Mouse (Mus musculus) liver, embryonic 14.5 days (tissue): ENCODE data around the gene Cyth3. TPM values are rescaled to one million over a fixed set of nuclear protein-coding genes. Genes with fewer than 3 reads are reported as not detected.

Source experiments
- ATAC-seq: fragments of 200-750 bp; cut with Nextera tagmentation; 2 replicates; pipeline ENCODE4 v1.8.0; 2017; ENCODE audit warnings: moderate number of reproducible peaks, mild to moderate bottlenecking, moderate library complexity; ENCODE audit not compliant: insufficient read depth
- DNase-seq, 3 experiments: peaks; one replicate each; pipeline ENCODE4 v3.0.0-alpha.2; 2012 to 2013; ENCODE audit warnings: low read depth in 3 of 3, low spot score in 3 of 3
- H3K27ac ChIP-seq: fragments of 300-500 bp; sonication (generic); 2 replicates; pipeline ENCODE4 v1.5.1; 2014; ENCODE audit warnings: moderate library complexity, mild to moderate bottlenecking, control low read depth, inconsistent platforms
- H3K27me3 ChIP-seq: fragments of 300-500 bp; sonication (generic); 2 replicates; pipeline ENCODE4 v1.6.1; 2014; ENCODE audit warnings: mild to moderate bottlenecking, low read length, moderate library complexity; ENCODE audit not compliant: control insufficient read depth, insufficient read depth
- H3K36me3 ChIP-seq: fragments of 300-500 bp; sonication (generic); replicated peaks from 2 replicates; pipeline ENCODE4 v1.6.1; 2014; ENCODE audit warnings: low read depth; ENCODE audit not compliant: control insufficient read depth, insufficient read depth
- H3K4me1 ChIP-seq, 2 experiments: fragments of 200-500 bp in 1 of 2; fragments of 300-500 bp in 1 of 2; sonication (generic) in 1 of 2; replicated peaks; 2 replicates each; pipeline ENCODE4 v1.6.1; 2012 to 2014; ENCODE audit warnings: antibody characterized with exemption in 1 of 2, inconsistent platforms in 1 of 2, low read length in 1 of 2; ENCODE audit not compliant: control insufficient read depth in 2 of 2, insufficient read depth in 2 of 2
- H3K4me2 ChIP-seq: fragments of 300-500 bp; sonication (generic); 2 replicates; pipeline ENCODE4 v1.6.1; 2014; ENCODE audit warnings: low read depth, mild to moderate bottlenecking, control low read depth, moderate library complexity
- H3K4me3 ChIP-seq, 2 experiments: fragments of 200-500 bp in 1 of 2; fragments of 300-500 bp in 1 of 2; sonication (generic) in 1 of 2; 2 replicates each; pipeline ENCODE4 v1.5.1; 2012 to 2014; ENCODE audit warnings: low read depth in 2 of 2, low read length in 2 of 2, mild to moderate bottlenecking in 2 of 2, control low read depth in 1 of 2, inconsistent platforms in 1 of 2, moderate library complexity in 1 of 2; ENCODE audit not compliant: insufficient read depth in 1 of 2
- H3K9ac ChIP-seq: fragments of 300-500 bp; sonication (generic); replicated peaks from 2 replicates; pipeline ENCODE4 v1.6.1; 2014; ENCODE audit warnings: mild to moderate bottlenecking, control low read depth, moderate library complexity
- H3K9me3 ChIP-seq: fragments of 300-500 bp; sonication (generic); 2 replicates; pipeline ENCODE4 v1.6.1; 2016; ENCODE audit warnings: low read length, mixed read lengths; ENCODE audit not compliant: control insufficient read depth
- CTCF ChIP-seq: IDR thresholded peaks from 2 replicates; pipeline ENCODE4 v1.5.1; 2016; ENCODE audit warnings: antibody characterized with exemption, low read depth, control low read depth
- EP300 ChIP-seq: IDR thresholded peaks from 2 replicates; pipeline ENCODE4 v1.6.1; 2016; ENCODE audit warnings: antibody characterized with exemption, low read depth
- whole genome bisulfite sequencing: fragments of 180-500 bp; shearing (Covaris S2); extraction: QIAGEN DNeasy Blood & Tissue Kit; methylation state at CpG from one replicate; pipeline ENCODE4 v1.1.7; 2014; ENCODE audit not compliant: insufficient replicate concordance; 5-methylcytosine and 5-hydroxymethylcytosine counted together
- polyA plus RNA-seq, 2 experiments: library from polyadenylated mRNA; depleted of rRNA in 1 of 2; stranded (reverse) in 1 of 2; unstranded in 1 of 2; fragments of >200 nt; fragmentation: Nextera tagmentation in 1 of 2; extraction: Ambion mirVana in 1 of 2; gene quantifications; 2 replicates each; pipeline versions ENCODE4 v1.2.1 to v1.2.3; 2012 to 2014

Cyth3 gene
- polyA plus RNA-seq, 2 experiments = 24.1 to 28.1 TPM

GRCm38 (mm10) chr5:143625497-143625896 is 3.2 kb downstream of the Cyth3 start:
- Histone ChIP-seq H3K4me2 (peak overlapping the region; percentile 96), H3K36me3 (peaks cover 2% of the 10 kb centered on the region), H3K4me3 (peak overlapping the region; percentile 69 to 96), H3K9me3 (no peaks in the 10 kb centered on the region), H3K9ac (peak overlapping the region; percentile 93), H3K27ac (peak overlapping the region; percentile 98), H3K27me3 (no peaks in the 10 kb centered on the region), H3K4me1 (peaks cover 41 to 48% of the 10 kb centered on the region in 2 experiments)
- DNase-seq (peak; percentile 76 to 86 (median 86)), ATAC-seq (peak; percentile 80)
- WGBS = 9% methylated on average over 12 of the region's 12 CpGs
- TF ChIP-seq EP300 (peak; percentile 97), CTCF (no peak)

- H3K4me1 ChIP-seq = peaks cover 46 to 50% of the 10 kb centered on the region in 2 experiments
- TF ChIP-seq CTCF (no peak), EP300 (no peak)
- H3K27me3 ChIP-seq = no peaks in the 10 kb centered on the region
- H3K4me2 ChIP-seq = peak overlapping the region; percentile 96
- ATAC-seq (peak; percentile 3; the same call in 1 of the 2 replicates), DNase-seq (no peak)
- no peaks in the 10 kb centered on the region for H3K9me3 ChIP-seq
- H3K27ac ChIP-seq = peak overlapping the region; percentile 98
- 29% methylated on average over 11 of the region's 11 CpGs for WGBS
- H3K9ac ChIP-seq = peak overlapping the region; percentile 93
- H3K4me3 ChIP-seq = peak overlapping the region; percentile 69 to 96
- peaks cover 3% of the 10 kb centered on the region for H3K36me3 ChIP-seq
These were observed 3.8 kb downstream of the Cyth3 start for GRCm38 (mm10) chr5:143625940-143626588.

GRCm38 (mm10) chr5:143627507-143627906 is 5.3 kb downstream of the Cyth3 start:
- DNase-seq (no peak), ATAC-seq (no peak)
- Histone ChIP-seq H3K4me2 (peak overlapping the region; percentile 96; the same call in 1 of the 2 replicates), H3K9me3 (no peaks in the 10 kb centered on the region), H3K4me1 (peaks cover 55% of the 10 kb centered on the region in 2 experiments), H3K27ac (no peak overlapping the region), H3K4me3 (no peak overlapping the region), H3K36me3 (peaks cover 3% of the 10 kb centered on the region), H3K9ac (no peak overlapping the region), H3K27me3 (no peaks in the 10 kb centered on the region)
- TF ChIP-seq EP300 = no peak
- peak; percentile 78 for TF ChIP-seq CTCF
- WGBS = 87% methylated on average over 6 of the region's 6 CpGs

GRCm38 (mm10) chr5:143627926-143628325 is 5.7 kb downstream of the Cyth3 start:
- Histone ChIP-seq H3K36me3 (peaks cover 3% of the 10 kb centered on the region), H3K9me3 (no peaks in the 10 kb centered on the region), H3K27ac (no peak overlapping the region), H3K4me2 (no peak overlapping the region), H3K27me3 (no peaks in the 10 kb centered on the region), H3K4me3 (no peak overlapping the region), H3K9ac (no peak overlapping the region), H3K4me1 (peaks cover 59% of the 10 kb centered on the region in 2 experiments)
- no peak for DNase-seq
- 90% methylated on average over 1 of the region's 1 CpGs for WGBS
- TF ChIP-seq CTCF (no peak), EP300 (no peak)
- ATAC-seq = no peak

- ATAC-seq = no peak
- no peaks in the 10 kb centered on the region for H3K9me3 ChIP-seq
These were observed 7.4 kb downstream of the Cyth3 start for GRCm38 (mm10) chr5:143629686-143630085.

More at GRCm38 (mm10) chr5:143629686-143630085, 7.4 kb downstream of the Cyth3 start:
- no peak for DNase-seq
- Histone ChIP-seq H3K4me3 (no peak overlapping the region), H3K27me3 (no peaks in the 10 kb centered on the region), H3K4me2 (no peak overlapping the region), H3K4me1 (peaks cover 65% of the 10 kb centered on the region in 2 experiments), H3K9ac (no peak overlapping the region), H3K27ac (no peak overlapping the region), H3K36me3 (peaks cover 3% of the 10 kb centered on the region)
- 87% methylated on average over 8 of the region's 8 CpGs for whole genome bisulfite sequencing
- no peak for TF ChIP-seq EP300
- no peak for TF ChIP-seq CTCF
